Mouse (Mus musculus) C2C12 (cell line): ENCODE data around the gene Blcap. TPM values are rescaled to one million over a fixed set of nuclear protein-coding genes. Genes with fewer than 3 reads are reported as not detected.

Source experiments
- H3K27me3 ChIP-seq: one replicate; pipeline ENCODE4 v1.6.1; 2011; ENCODE audit not compliant: control insufficient read depth, insufficient read depth, insufficient read length
- H3K36me3 ChIP-seq: one replicate; pipeline ENCODE4 v1.6.1; 2011; ENCODE audit not compliant: control insufficient read depth, insufficient read depth
- H3K4me3 ChIP-seq: one replicate; pipeline ENCODE4 v1.5.1; 2011; ENCODE audit warnings: mild to moderate bottlenecking, control low read depth; ENCODE audit not compliant: poor library complexity, insufficient read depth, severe bottlenecking
- H3K79me2 ChIP-seq: one replicate; pipeline ENCODE4 v1.6.1; 2011; ENCODE audit not compliant: control insufficient read depth, insufficient read depth
- H3K79me3 ChIP-seq: one replicate; pipeline ENCODE4 v1.6.1; 2011; ENCODE audit warnings: low read depth, control low read depth
- H3ac ChIP-seq: one replicate; pipeline ENCODE3; 2011; ENCODE audit warnings: low read depth; ENCODE audit not compliant: control insufficient read depth, insufficient read length
- CEBPB ChIP-seq: IDR thresholded peaks from one replicate; pipeline ENCODE4 v1.6.1; 2011; ENCODE audit warnings: low read depth, mild to moderate bottlenecking, control low read depth, moderate library complexity
- CTCF ChIP-seq: IDR thresholded peaks from one replicate; pipeline ENCODE4 v1.5.1; 2011; ENCODE audit not compliant: control insufficient read depth, insufficient read depth, insufficient read length
- FOSL1 ChIP-seq: IDR thresholded peaks from one replicate; pipeline ENCODE4 v1.8.0; 2011; ENCODE audit warnings: mild to moderate bottlenecking, low read length; ENCODE audit not compliant: poor library complexity, insufficient read depth, severe bottlenecking
- MAX ChIP-seq: IDR thresholded peaks from one replicate; pipeline ENCODE4 v1.6.1; 2011; ENCODE audit warnings: mild to moderate bottlenecking, control low read depth
- MYOD1 ChIP-seq: IDR thresholded peaks from one replicate; pipeline ENCODE4 v1.6.1; 2011; ENCODE audit warnings: low read depth; ENCODE audit not compliant: control insufficient read depth, insufficient read length
- MYOG ChIP-seq: IDR thresholded peaks from one replicate; pipeline ENCODE4 v1.6.1; 2011; ENCODE audit not compliant: control insufficient read depth, insufficient read length; ENCODE audit errors: extremely low read depth
- USF1 ChIP-seq: IDR thresholded peaks from one replicate; pipeline ENCODE4 v1.6.1; 2011; ENCODE audit warnings: low read depth, mild to moderate bottlenecking, control low read depth, moderate library complexity
- microRNA-seq: library from miRNA; unstranded; fragments of <30 nt; microRNA quantifications from one replicate; pipeline ENCODE4, GENCODE M21; 2019; ENCODE audit warnings: borderline microRNAs expressed
- polyA plus RNA-seq: library from polyadenylated mRNA; unstranded; fragments of >200 nt; fragmentation: generic; extraction: Trizol; gene quantifications from one replicate; pipeline ENCODE4 v1.2.1, GENCODE M21; 2012; ENCODE audit warnings: missing spikeins

Gene Blcap
- polyA plus RNA-seq, 1 experiment: 25.2 TPM

- Histone ChIP-seq H3K79me3 (no peaks in the 10 kb centered on the region), H3K27me3 (peaks cover 89% of the 10 kb centered on the region), H3ac (no peak overlapping the region), H3K4me3 (no peak overlapping the region), H3K36me3 (no peaks in the 10 kb centered on the region), H3K79me2 (no peaks in the 10 kb centered on the region)
- TF ChIP-seq CEBPB (no peak), USF1 (no peak)
Measured at GRCm38 (mm10) chr2:157512859-157513258, 58.2 kb downstream of the Blcap start.

- no peak for TF ChIP-seq MAX
- no peak for TF ChIP-seq CTCF
- TF ChIP-seq USF1: no peak
- TF ChIP-seq FOSL1: no peak
- TF ChIP-seq MYOG: no peak
- no peak for TF ChIP-seq MYOD1
- TF ChIP-seq CEBPB: no peak
- Histone ChIP-seq H3ac (no peak overlapping the region), H3K4me3 (no peak overlapping the region), H3K27me3 (peaks cover 89% of the 10 kb centered on the region), H3K36me3 (no peaks in the 10 kb centered on the region), H3K79me3 (no peaks in the 10 kb centered on the region), H3K79me2 (no peaks in the 10 kb centered on the region)
Measured at GRCm38 (mm10) chr2:157510031-157510430, 61.0 kb downstream of the Blcap start.

- Histone ChIP-seq H3K27me3 (peaks cover 89% of the 10 kb centered on the region), H3K4me3 (no peak overlapping the region), H3ac (no peak overlapping the region), H3K79me3 (no peaks in the 10 kb centered on the region), H3K79me2 (no peaks in the 10 kb centered on the region), H3K36me3 (no peaks in the 10 kb centered on the region)
- TF ChIP-seq MAX (no peak), CTCF (no peak), CEBPB (no peak), FOSL1 (no peak), MYOD1 (no peak), MYOG (no peak), USF1 (no peak)
Measured at GRCm38 (mm10) chr2:157509182-157509581, 61.9 kb downstream of the Blcap start.

- H3K79me2 ChIP-seq: no peaks in the 10 kb centered on the region
- peaks cover 81% of the 10 kb centered on the region for H3K27me3 ChIP-seq
- H3K79me3 ChIP-seq: no peaks in the 10 kb centered on the region
- H3K36me3 ChIP-seq: no peaks in the 10 kb centered on the region
- TF ChIP-seq CEBPB: no peak
- TF ChIP-seq FOSL1: no peak
- TF ChIP-seq CTCF: no peak
- TF ChIP-seq MYOD1: no peak
- no peak for TF ChIP-seq USF1
- TF ChIP-seq MAX: no peak
- no peak for TF ChIP-seq MYOG
- H3K4me3 ChIP-seq: no peak overlapping the region
- H3ac ChIP-seq: no peak overlapping the region
Measured at GRCm38 (mm10) chr2:157506779-157507178, 64.3 kb downstream of the Blcap start.

Small RNA genes lying within 50 kb of the gene (microRNA-seq; reads per million reads assigned to microRNA genes)
- gene Gm23134: 0.20 reads per million

Other genes with a start within 250 kb of the Blcap start
- not detected for gene Ghrh, start 223.8 kb downstream of the Blcap start, polyA plus RNA-seq
- 51.1 TPM for gene Manbal, start 203.7 kb downstream of the Blcap start, polyA plus RNA-seq
- 29.3 TPM for gene Src, start 152.8 kb downstream of the Blcap start, polyA plus RNA-seq
- 1.3 TPM for gene Nnat, start 11.2 kb downstream of the Blcap start, polyA plus RNA-seq
- 42.0 TPM for gene Ctnnbl1, start 166.1 kb upstream of the Blcap start, polyA plus RNA-seq